Mouse (Mus musculus) ES-E14 (cell line): ENCODE results near the gene C2cd3. TPM values are rescaled to one million over a fixed set of nuclear protein-coding genes. Genes with fewer than 3 reads are reported as not detected.

Experiments used
- DNase-seq: peaks from one replicate; pipeline ENCODE4 v3.0.0-alpha.2; 2013; ENCODE audit warnings: low read depth, low spot score
- H3K27ac ChIP-seq: 2 replicates; pipeline ENCODE4 v1.5.1; 2012; ENCODE audit warnings: low read depth, mild to moderate bottlenecking, low read length, moderate library complexity, mixed read lengths; ENCODE audit not compliant: poor library complexity, insufficient read depth, severe bottlenecking
- H3K36me3 ChIP-seq: 2 replicates; pipeline ENCODE4 v1.6.1; 2012; ENCODE audit warnings: mild to moderate bottlenecking, low read length, moderate library complexity, mixed read lengths; ENCODE audit not compliant: control insufficient read depth, poor library complexity, insufficient read depth, severe bottlenecking
- H3K4me1 ChIP-seq, 2 experiments: fragments of 150-350 bp in 1 of 2; sonication (generic) in 1 of 2; 2 replicates each; pipeline ENCODE4 v1.6.1; 2012; ENCODE audit warnings: low read length in 2 of 2, mild to moderate bottlenecking in 1 of 2, mixed read lengths in 1 of 2; ENCODE audit not compliant: control insufficient read depth in 2 of 2, insufficient read depth in 2 of 2, poor library complexity in 1 of 2
- H3K4me3 ChIP-seq, 2 experiments: fragments of 150-350 bp in 1 of 2; sonication (generic) in 1 of 2; 2 replicates each; pipeline ENCODE4 v1.5.1; 2012; ENCODE audit warnings: low read length in 2 of 2, low read depth in 1 of 2, mild to moderate bottlenecking in 1 of 2, mixed read lengths in 1 of 2; ENCODE audit not compliant: insufficient read depth in 1 of 2, poor library complexity in 1 of 2, severe bottlenecking in 1 of 2
- H3K9ac ChIP-seq: 2 replicates; pipeline ENCODE4 v1.6.1; 2012; ENCODE audit warnings: low read depth, mild to moderate bottlenecking, low read length, mixed read lengths; ENCODE audit not compliant: poor library complexity, insufficient read depth, severe bottlenecking
- H3K9me3 ChIP-seq: fragments of 150-350 bp; sonication (generic); 2 replicates; pipeline ENCODE4 v1.6.1; 2012; ENCODE audit warnings: low read depth, mild to moderate bottlenecking, low read length; ENCODE audit not compliant: control insufficient read depth, insufficient read depth
- CHD2 ChIP-seq: IDR thresholded peaks from 2 replicates; pipeline ENCODE4 v1.6.1; 2014; ENCODE audit warnings: mild to moderate bottlenecking, low read depth, low read length, inconsistent platforms
- HCFC1 ChIP-seq: IDR thresholded peaks from 2 replicates; pipeline ENCODE4 v1.6.1; 2012; ENCODE audit warnings: low read length, inconsistent platforms, borderline replicate concordance; ENCODE audit not compliant: insufficient read depth
- MAFK ChIP-seq: IDR thresholded peaks from 2 replicates; pipeline ENCODE4 v1.6.1; 2014; ENCODE audit warnings: mild to moderate bottlenecking, low read depth, low read length, inconsistent platforms; ENCODE audit not compliant: insufficient read depth
- ZC3H11A ChIP-seq: IDR thresholded peaks from 2 replicates; pipeline ENCODE4 v1.6.1; 2012; ENCODE audit warnings: low read depth, mild to moderate bottlenecking, inconsistent platforms, low read length, borderline replicate concordance
- ZNF384 ChIP-seq: IDR thresholded peaks from 2 replicates; pipeline ENCODE4 v1.6.1; 2012; ENCODE audit warnings: low read depth, low read length, inconsistent platforms
- in situ Hi-C, 2 experiments: fragments of 600-800 bp; cut with MboI; formaldehyde crosslinking; loops; one replicate each; pipeline ENCODE4 v1.15.1; 2025; ENCODE audit warnings: low sequenced_read_pairs in 2 of 2, inconsistent platforms in 1 of 2; ENCODE audit not compliant: unreplicated experiment in 2 of 2
- total RNA-seq: library from RNA; depleted of rRNA; stranded (reverse); fragments of 300-350 nt; gene quantifications from 2 replicates; pipeline ENCODE4 v1.2.3, GENCODE M21; 2012

Gene C2cd3
- total RNA-seq, 1 experiment = 10.9 TPM

- H3K36me3 ChIP-seq = peaks cover 14% of the 10 kb centered on the region; the same call in 1 of the 2 replicates
- no peak for DNase-seq
- no peak overlapping the region for H3K9ac ChIP-seq
- in situ Hi-C loops = no loop called here
- H3K27ac ChIP-seq = no peak overlapping the region
- H3K4me1 ChIP-seq = peaks cover 5 to 6% of the 10 kb centered on the region in 2 experiments; a peak in 2 of 4 replicates
- no peak overlapping the region for H3K4me3 ChIP-seq
- TF ChIP-seq ZC3H11A (no peak), ZNF384 (no peak), CHD2 (no peak), MAFK (no peak), HCFC1 (no peak)
- H3K9me3 ChIP-seq = no peaks in the 10 kb centered on the region
Observed at GRCm38 (mm10) chr7:100431103-100431502, 59.1 kb downstream of the C2cd3 start.

- H3K4me1 ChIP-seq = peaks cover 5 to 6% of the 10 kb centered on the region in 2 experiments; a peak in 2 of 4 replicates
- no peak overlapping the region for H3K9ac ChIP-seq
- in situ Hi-C loops = no loop called here
- peaks cover 13% of the 10 kb centered on the region; the same call in 1 of the 2 replicates for H3K36me3 ChIP-seq
- no peak for DNase-seq
- no peaks in the 10 kb centered on the region for H3K9me3 ChIP-seq
- no peak overlapping the region for H3K27ac ChIP-seq
- no peak for TF ChIP-seq HCFC1
- no peak for TF ChIP-seq CHD2
- no peak for TF ChIP-seq ZC3H11A
- no peak for TF ChIP-seq MAFK
- no peak for TF ChIP-seq ZNF384
- H3K4me3 ChIP-seq = no peak overlapping the region
Observed at GRCm38 (mm10) chr7:100433295-100433694, 61.3 kb downstream of the C2cd3 start.

- H3K9ac ChIP-seq = no peak overlapping the region
- in situ Hi-C loops = no loop called here
- no peak overlapping the region for H3K27ac ChIP-seq
- no peaks in the 10 kb centered on the region for H3K9me3 ChIP-seq
- no peaks in the 10 kb centered on the region for H3K4me1 ChIP-seq
- DNase-seq = no peak
- H3K36me3 ChIP-seq = peaks cover 11% of the 10 kb centered on the region
- TF ChIP-seq HCFC1 (no peak), ZNF384 (no peak), MAFK (no peak), ZC3H11A (no peak), CHD2 (no peak)
- H3K4me3 ChIP-seq = no peak overlapping the region
Observed at GRCm38 (mm10) chr7:100443728-100444127, 71.7 kb downstream of the C2cd3 start.

GRCm38 (mm10) chr7:100446271-100446670, 74.2 kb downstream of the C2cd3 start:
- Histone ChIP-seq H3K27ac (no peak overlapping the region), H3K4me3 (no peak overlapping the region), H3K9ac (no peak overlapping the region), H3K4me1 (no peaks in the 10 kb centered on the region), H3K36me3 (peaks cover 10% of the 10 kb centered on the region), H3K9me3 (no peaks in the 10 kb centered on the region)
- no peak for TF ChIP-seq MAFK
- TF ChIP-seq ZNF384 = no peak
- no peak for TF ChIP-seq ZC3H11A
- no peak for TF ChIP-seq HCFC1
- TF ChIP-seq CHD2 = no peak
- no peak for DNase-seq
- in situ Hi-C loops = no loop called here

GRCm38 (mm10) chr7:100448530-100448929, 76.5 kb downstream of the C2cd3 start:
- H3K9me3 ChIP-seq = no peaks in the 10 kb centered on the region
- in situ Hi-C loops = no loop called here
- no peak overlapping the region for H3K9ac ChIP-seq
- no peaks in the 10 kb centered on the region for H3K4me1 ChIP-seq
- no peak overlapping the region for H3K27ac ChIP-seq
- H3K36me3 ChIP-seq = peaks cover 11% of the 10 kb centered on the region
- TF ChIP-seq MAFK = no peak
- TF ChIP-seq ZC3H11A = no peak
- no peak for TF ChIP-seq ZNF384
- TF ChIP-seq CHD2 = no peak
- no peak for TF ChIP-seq HCFC1
- DNase-seq = no peak
- no peak overlapping the region for H3K4me3 ChIP-seq
